Mouse (Mus musculus): ENCODE measurements around the gene Ifng.

GRCm38 (mm10) chr10:118451747-118452146 is 10.9 kb downstream of the Ifng start:
- TF ChIP-seq POLR2A (IDR thresholded peaks at IDR 0.05; ENCODE audit: borderline replicate concordance, extremely low read depth, insufficient read depth, insufficient read length, poor library complexity, severe bottlenecking) (no peak), CTCF (IDR thresholded peaks at IDR 0.05; ENCODE audit: borderline replicate concordance, extremely low read depth, insufficient read depth, insufficient read length) (no peak)

All from brain, embryonic 14.5 days (tissue).